Mouse (Mus musculus) C2C12 (cell line): ENCODE data around the gene Vstm2a.

Experiments used
- CEBPB ChIP-seq: IDR thresholded peaks from one replicate; pipeline ENCODE4 v1.6.1; 2011; ENCODE audit warnings: low read depth, mild to moderate bottlenecking, control low read depth, moderate library complexity
- CTCF ChIP-seq: IDR thresholded peaks from one replicate; pipeline ENCODE4 v1.5.1; 2011; ENCODE audit not compliant: control insufficient read depth, insufficient read depth, insufficient read length
- FOSL1 ChIP-seq: IDR thresholded peaks from one replicate; pipeline ENCODE4 v1.8.0; 2011; ENCODE audit warnings: mild to moderate bottlenecking, low read length; ENCODE audit not compliant: poor library complexity, insufficient read depth, severe bottlenecking
- MAX ChIP-seq: IDR thresholded peaks from one replicate; pipeline ENCODE4 v1.6.1; 2011; ENCODE audit warnings: mild to moderate bottlenecking, control low read depth
- MYOD1 ChIP-seq: IDR thresholded peaks from one replicate; pipeline ENCODE4 v1.6.1; 2011; ENCODE audit warnings: low read depth; ENCODE audit not compliant: control insufficient read depth, insufficient read length
- MYOG ChIP-seq: IDR thresholded peaks from one replicate; pipeline ENCODE4 v1.6.1; 2011; ENCODE audit not compliant: control insufficient read depth, insufficient read length; ENCODE audit errors: extremely low read depth
- USF1 ChIP-seq: IDR thresholded peaks from one replicate; pipeline ENCODE4 v1.6.1; 2011; ENCODE audit warnings: low read depth, mild to moderate bottlenecking, control low read depth, moderate library complexity

GRCm38 (mm10) chr11:16345676-16346075 is 88.2 kb downstream of the Vstm2a start:
- TF ChIP-seq CTCF (no peak), MYOG (no peak), CEBPB (no peak), USF1 (no peak), MAX (no peak), FOSL1 (no peak), MYOD1 (no peak)
